Mouse (Mus musculus) left cerebral cortex, postnatal 14 days (tissue): ENCODE measurements around the gene 9330159F19Rik. TPM values are rescaled to one million over a fixed set of nuclear protein-coding genes. Genes with fewer than 3 reads are reported as not detected.

Experiments
- DNase-seq, 2 experiments: peaks; one replicate each; pipeline ENCODE4 v3.0.0; 2021 to 2022; ENCODE audit warnings: low spot score in 2 of 2, mixed read lengths in 1 of 2
- intact Hi-C: fragments of 180-260 bp; cut with DNase I; formaldehyde crosslinking; loops from one replicate; pipeline ENCODE4 v1.15.1; 2025
- long read RNA-seq, 2 experiments: library from polyadenylated mRNA; stranded (forward); transcript quantifications; one replicate each; pipeline ENCODE4 v2.0.0; 2021
- total RNA-seq, 2 experiments: library from RNA; stranded (reverse); gene quantifications; 2 replicates each; pipeline ENCODE4 v1.2.3; 2021

Gene 9330159F19Rik
- 10 to 100 TPM; 68.6 to 76.3 TPM for total RNA-seq
- long read RNA-seq, experiment 1, partial matches to known transcripts, result 0 of 1 reads
- long read RNA-seq, experiment 1, other reads (novel, unspliced or antisense), result 0 of 1 reads
- long read RNA-seq, experiment 2, full-length matches to known transcripts, result 4 of 4 reads
- long read RNA-seq, experiment 2, partial matches to known transcripts, result 0 of 4 reads
- long read RNA-seq, experiment 2, other reads (novel, unspliced or antisense), result 0 of 4 reads

GRCm38 (mm10) chr10:29211453-29211852, at the start of gene 9330159F19Rik:
Gene 9330159F19Rik, plus strand, starts transcription at chr10:29211606.
- peak; percentile 53 to 77 for DNase-seq
- intact Hi-C loops, result no loop called here

- intact Hi-C loops, result no loop called here
- DNase-seq, result no peak
Observed at GRCm38 (mm10) chr10:29161664-29162063, 49.7 kb upstream of the 9330159F19Rik start.

GRCm38 (mm10) chr10:29173778-29174177, 37.6 kb upstream of the 9330159F19Rik start:
- no peak for DNase-seq
- intact Hi-C loops, result no loop called here

- intact Hi-C loops, result no loop called here
- no peak for DNase-seq
Observed at GRCm38 (mm10) chr10:29175656-29176055, 35.8 kb upstream of the 9330159F19Rik start.

GRCm38 (mm10) chr10:29176881-29177280, 34.5 kb upstream of the 9330159F19Rik start:
- intact Hi-C loops, result no loop called here
- peak; percentile 34 to 37 for DNase-seq

GRCm38 (mm10) chr10:29178003-29178402, 33.4 kb upstream of the 9330159F19Rik start:
- DNase-seq, result peak; percentile 38
- intact Hi-C loops, result no loop called here

GRCm38 (mm10) chr10:29180210-29180609, 31.2 kb upstream of the 9330159F19Rik start:
- DNase-seq, result no peak
- intact Hi-C loops, result no loop called here

- peak in 1 of 2 experiments; percentile 15 for DNase-seq
- intact Hi-C loops, result no loop called here
Observed at GRCm38 (mm10) chr10:29181046-29181445, 30.4 kb upstream of the 9330159F19Rik start.

GRCm38 (mm10) chr10:29193769-29194168, 17.6 kb upstream of the 9330159F19Rik start:
- no peak for DNase-seq
- intact Hi-C loops, result no loop called here

GRCm38 (mm10) chr10:29196811-29197210, 14.6 kb upstream of the 9330159F19Rik start:
- DNase-seq, result no peak

GRCm38 (mm10) chr10:29198642-29199041, 12.8 kb upstream of the 9330159F19Rik start, which contains the start of gene Gm49353:
Gene Gm49353, plus strand, starts transcription at chr10:29198954.
- intact Hi-C loops, result no loop called here
- DNase-seq, result no peak

More at GRCm38 (mm10) chr10:29196811-29197210, 14.6 kb upstream of the 9330159F19Rik start:
- intact Hi-C loops, result no loop called here

- intact Hi-C loops, result no loop called here
- DNase-seq, result no peak
Observed at GRCm38 (mm10) chr10:29199835-29200234, 11.6 kb upstream of the 9330159F19Rik start.

- DNase-seq, result no peak
- intact Hi-C loops, result no loop called here
Observed at GRCm38 (mm10) chr10:29200609-29201008, 10.8 kb upstream of the 9330159F19Rik start.

- intact Hi-C loops, result loop anchor here (5.0 kb wide), 1 partner anchor 59 kb away; no protein-coding TSS in a partner anchor
- peak; percentile 62 to 66 for DNase-seq
Observed at GRCm38 (mm10) chr10:29206730-29207129, 4.7 kb upstream of the 9330159F19Rik start.

GRCm38 (mm10) chr10:29208735-29209134, 2.7 kb upstream of the 9330159F19Rik start:
- intact Hi-C loops, result loop anchor here (5.0 kb wide), 1 partner anchor 61 kb away; no protein-coding TSS in a partner anchor
- no peak for DNase-seq

GRCm38 (mm10) chr10:29213534-29214100, 2.2 kb downstream of the 9330159F19Rik start:
- intact Hi-C loops, result no loop called here
- peak; percentile 45 to 77 for DNase-seq

GRCm38 (mm10) chr10:29216957-29217356, 5.6 kb downstream of the 9330159F19Rik start:
- no peak for DNase-seq
- intact Hi-C loops, result no loop called here

GRCm38 (mm10) chr10:29217451-29217850, 6.0 kb downstream of the 9330159F19Rik start:
- no peak for DNase-seq
- intact Hi-C loops, result no loop called here

- intact Hi-C loops, result no loop called here
Observed at GRCm38 (mm10) chr10:29225329-29225728, 13.9 kb downstream of the 9330159F19Rik start.

GRCm38 (mm10) chr10:29231208-29231607, 19.8 kb downstream of the 9330159F19Rik start:
- intact Hi-C loops, result no loop called here
- peak in 1 of 2 experiments; percentile 30 for DNase-seq

More at GRCm38 (mm10) chr10:29225329-29225728, 13.9 kb downstream of the 9330159F19Rik start:
- no peak for DNase-seq
